Mouse (Mus musculus) CD4-positive, CD25-positive, alpha-beta regulatory T cell, adult 2 months (primary cell): ENCODE measurements around the gene Cdh4.
A peak's percentile ranks its signal among the peaks of the same experiment; 100 is the strongest.

Source experiments
- DNase-seq: peaks from one replicate; pipeline ENCODE4 v3.0.0-alpha.2; 2012; ENCODE audit warnings: low read depth, low spot score

Gene Cdh4

DNA sequence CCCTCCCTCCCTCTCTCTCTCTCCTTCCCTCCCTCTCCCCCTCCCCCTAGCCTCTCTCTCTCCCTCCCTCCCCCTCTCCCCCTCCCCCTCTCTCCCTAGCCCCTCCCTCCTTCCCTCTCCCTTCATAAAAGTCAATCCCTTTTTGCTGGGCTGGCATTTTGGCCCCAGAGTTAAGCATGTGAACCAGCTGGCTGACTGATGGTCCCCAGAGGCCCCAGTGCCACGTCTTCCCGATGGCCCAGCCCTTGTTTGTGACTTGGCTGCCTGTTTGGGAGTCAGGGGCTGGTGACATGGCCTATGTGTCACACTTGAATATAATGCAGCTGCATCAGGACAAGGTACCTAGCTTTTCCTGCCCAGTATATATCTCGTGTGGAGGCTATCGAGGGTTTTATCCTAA is 96.3 kb downstream of the Cdh4 start:
- DNase-seq, result no peak

DNA sequence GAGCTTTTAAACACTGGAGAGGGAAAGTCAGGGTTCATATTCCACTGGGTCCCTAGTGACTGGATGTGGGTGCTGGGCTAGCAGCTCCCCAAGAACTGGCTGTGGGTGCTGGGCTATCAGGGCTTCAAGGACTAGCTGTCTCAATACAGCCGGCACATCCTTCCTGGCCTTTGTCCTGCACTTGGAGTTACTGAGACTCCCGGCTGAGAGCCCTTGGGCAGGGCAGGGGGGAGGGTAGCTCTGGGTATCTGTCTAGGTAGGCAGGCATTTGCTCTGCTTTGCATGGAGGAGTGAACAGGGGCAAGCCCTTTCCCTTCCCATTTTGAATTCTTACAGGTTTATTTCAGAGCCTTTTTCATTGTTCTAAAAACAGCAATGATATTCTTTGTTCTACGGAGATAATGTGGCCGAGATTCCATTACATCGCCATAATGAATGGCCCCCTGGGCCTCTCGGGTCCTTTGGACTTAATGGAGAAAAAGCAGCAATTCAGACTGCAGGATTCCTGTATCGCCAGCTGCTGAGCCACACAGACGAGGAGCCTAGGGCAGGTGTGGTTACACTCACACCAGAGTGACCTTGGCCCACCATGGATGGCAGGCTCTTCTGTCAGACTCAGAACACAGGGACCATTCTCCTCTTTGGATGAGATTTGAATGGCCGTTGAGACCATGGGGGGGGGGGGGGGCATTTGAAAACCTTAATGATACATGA is 97.5 kb downstream of the Cdh4 start:
- DNase-seq, result no peak

DNA sequence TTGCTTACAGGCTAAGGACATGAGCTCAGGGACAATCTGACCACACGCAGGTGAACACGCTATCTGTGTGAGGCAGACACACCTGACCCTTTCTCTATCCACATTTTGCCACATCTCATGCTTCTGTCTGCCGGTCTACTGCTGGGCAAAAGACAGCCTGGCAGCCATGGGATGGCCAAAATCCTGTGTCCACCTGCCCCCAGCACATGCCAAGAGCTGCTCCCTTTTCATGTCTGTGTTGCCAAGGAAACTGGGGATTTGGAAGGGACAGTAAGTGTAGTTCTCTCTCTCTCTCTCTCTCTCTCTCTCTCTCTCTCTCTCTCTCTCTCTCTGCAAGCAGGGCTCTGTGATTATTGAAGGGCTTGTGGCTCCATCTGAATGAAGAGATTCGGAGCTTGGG is 98.9 kb downstream of the Cdh4 start:
- DNase-seq, result no peak

DNA sequence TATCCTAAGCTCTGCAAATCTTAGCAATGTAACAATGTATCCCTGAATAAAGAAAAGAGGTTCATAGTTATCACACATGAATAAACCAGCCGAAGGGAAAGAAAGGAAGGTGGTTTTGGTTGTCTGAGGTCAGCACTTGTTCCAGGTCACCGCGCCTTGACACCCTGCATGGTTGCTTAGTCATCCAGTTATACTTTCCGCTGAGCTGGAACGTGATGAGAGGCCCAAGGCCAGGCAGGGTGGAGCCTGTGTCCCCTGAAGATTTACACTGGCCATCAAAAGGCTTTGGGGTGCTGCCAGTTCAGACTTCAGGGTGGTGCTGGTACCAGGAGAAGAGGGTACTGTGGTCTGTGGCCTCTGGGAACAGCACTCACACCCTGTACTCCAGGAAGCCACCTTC is 105.4 kb downstream of the Cdh4 start:
- no peak for DNase-seq

GRCm38 (mm10) chr2:179555928-179556327 is 113.7 kb downstream of the Cdh4 start:
- DNase-seq, result no peak

- no peak for DNase-seq
Observed at GRCm38 (mm10) chr2:179562350-179562749, 120.1 kb downstream of the Cdh4 start.

DNA sequence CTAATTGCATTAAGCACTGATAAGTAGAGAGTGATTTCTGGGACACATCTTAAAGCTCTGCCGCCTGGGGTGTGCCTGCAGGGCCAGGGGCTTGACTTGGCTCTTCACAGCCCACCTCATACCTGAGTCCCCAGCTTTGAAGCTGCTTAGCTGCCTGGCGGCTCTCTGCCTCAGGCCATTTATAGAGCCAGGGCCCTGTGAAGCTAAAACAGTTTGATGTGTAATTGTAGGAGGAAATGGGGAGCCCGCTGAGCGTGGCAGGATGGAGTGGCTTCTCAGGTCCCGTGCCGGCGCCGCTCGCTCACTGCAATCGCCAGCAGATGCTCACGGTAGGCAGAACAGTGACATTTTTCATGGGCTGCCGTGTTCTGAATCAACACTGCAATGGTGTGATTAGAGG is 123.4 kb downstream of the Cdh4 start:
- DNase-seq, result no peak

DNA sequence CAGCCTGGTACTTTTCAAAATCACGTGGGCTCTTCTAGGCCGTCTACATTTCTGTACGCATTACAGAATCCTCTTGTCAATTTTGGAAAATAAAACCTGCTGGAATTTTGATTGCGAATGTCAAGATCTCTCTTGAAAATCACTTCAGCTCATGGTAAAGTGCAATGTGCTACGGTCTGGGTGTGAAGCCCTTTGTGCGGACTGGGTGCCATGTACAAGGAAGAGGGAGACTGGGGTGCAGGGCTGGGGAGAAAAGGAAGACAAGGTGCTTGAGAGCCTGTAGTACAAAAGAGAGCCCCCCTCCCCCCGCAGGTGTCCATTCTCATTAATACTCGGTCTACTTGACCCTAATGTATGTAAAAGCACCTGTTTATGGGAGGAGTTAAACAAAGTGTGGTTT is 125.7 kb downstream of the Cdh4 start:
- DNase-seq, result no peak

GRCm38 (mm10) chr2:179569171-179569570 is 126.9 kb downstream of the Cdh4 start:
- DNase-seq, result no peak

GRCm38 (mm10) chr2:179571175-179571769 is 129.0 kb downstream of the Cdh4 start:
- DNase-seq, result no peak

DNA sequence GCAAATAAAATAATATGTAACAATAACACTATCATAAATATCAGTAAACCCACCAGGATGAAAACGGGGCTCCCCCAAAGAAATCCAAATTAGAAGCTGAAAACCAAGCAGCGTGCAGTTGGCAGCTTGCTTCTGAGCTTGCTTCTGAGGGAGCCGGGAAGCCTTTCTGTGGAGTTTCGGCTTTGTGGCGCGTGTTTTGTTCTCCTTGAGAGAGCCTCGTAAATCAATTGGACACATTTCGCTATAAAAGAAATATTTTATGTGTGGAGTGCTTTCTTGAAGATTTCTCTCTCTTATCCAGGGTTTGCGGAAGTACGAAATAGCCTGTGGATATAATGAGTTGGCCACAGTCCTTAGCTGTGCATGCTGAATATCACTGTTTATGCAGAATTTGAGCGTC is 131.1 kb downstream of the Cdh4 start:
- DNase-seq, result no peak

GRCm38 (mm10) chr2:179573786-179574185 is 131.6 kb downstream of the Cdh4 start:
- DNase-seq, result no peak

DNA sequence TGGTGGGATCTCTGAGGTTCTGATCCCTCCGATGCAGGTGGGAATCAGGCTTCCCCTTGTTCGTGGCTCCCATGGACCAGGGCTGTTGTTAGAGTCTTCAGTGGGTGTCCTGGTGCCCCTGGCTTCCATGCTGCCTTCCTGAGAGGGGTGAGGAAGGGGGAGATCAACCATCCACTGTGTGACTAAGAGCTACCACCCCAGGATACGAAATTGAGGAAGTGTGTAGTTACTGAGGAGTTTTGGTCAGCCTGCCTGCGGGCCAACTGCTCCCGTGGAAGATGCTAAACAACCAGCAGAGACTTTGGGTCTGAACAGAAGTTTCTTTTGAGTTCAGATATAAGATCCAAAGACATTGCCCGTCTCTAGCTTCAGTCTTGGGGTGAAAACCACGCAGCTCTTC is 133.4 kb downstream of the Cdh4 start:
- DNase-seq, result no peak

DNA sequence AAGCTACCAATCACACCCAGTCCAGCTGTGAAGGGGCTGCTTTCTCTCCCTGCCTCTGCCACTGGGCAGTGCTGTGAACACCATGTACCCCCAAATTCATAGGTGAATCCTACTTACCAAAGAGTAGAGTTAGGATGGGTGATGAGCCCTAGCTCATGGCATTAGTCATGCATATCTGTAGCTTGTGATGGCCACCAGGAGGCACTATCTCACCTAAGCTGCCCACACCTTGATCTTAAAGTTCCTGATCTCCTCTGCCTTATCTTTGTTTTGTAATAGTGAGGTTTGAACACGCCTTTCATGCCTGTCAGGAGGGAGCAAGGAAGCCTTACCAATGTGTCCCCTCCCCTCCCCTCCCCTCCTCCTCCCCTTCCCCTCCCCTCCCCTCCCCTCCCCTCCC is 134.0 kb downstream of the Cdh4 start:
- peak; percentile 3 for DNase-seq

DNA sequence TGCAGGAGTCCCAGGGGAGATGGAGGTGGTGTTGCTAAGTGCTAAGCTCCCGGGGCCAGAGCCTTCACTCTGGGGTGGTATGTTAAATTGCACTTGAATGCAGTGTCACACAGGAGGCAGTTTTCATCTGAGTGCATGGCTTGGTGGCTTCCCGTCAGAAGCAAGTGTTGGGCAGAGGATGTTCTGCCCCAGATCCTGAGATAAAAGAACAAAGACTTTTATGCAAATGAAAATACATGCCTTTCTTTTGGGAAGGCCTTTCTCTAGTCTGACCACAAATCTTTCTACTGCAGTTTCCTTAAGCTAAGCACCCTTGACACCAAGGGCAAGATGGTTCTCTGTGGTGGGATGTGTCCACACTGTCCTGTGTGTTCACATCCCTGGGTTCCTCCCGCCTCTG is 136.1 kb downstream of the Cdh4 start:
- DNase-seq, result no peak

DNA sequence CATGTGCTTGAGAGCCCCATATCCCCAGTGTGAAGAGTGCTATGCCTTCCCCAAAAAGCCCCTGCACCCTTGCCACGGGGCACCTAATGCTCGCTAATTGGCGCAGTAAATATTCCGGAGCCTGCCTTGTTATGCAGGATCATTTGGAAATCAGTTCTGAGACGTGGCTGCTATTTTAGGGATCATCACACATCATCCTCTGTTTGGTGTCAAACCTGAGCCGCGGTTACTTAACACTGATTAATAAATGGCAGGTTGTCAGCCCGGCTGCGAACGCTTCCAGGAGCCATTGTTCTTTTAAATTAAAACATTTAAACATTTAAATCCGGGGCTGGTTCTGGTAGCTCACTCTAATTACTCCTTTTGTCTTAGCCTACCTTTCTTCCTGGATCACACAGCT is 136.6 kb downstream of the Cdh4 start:
- no peak for DNase-seq

DNA sequence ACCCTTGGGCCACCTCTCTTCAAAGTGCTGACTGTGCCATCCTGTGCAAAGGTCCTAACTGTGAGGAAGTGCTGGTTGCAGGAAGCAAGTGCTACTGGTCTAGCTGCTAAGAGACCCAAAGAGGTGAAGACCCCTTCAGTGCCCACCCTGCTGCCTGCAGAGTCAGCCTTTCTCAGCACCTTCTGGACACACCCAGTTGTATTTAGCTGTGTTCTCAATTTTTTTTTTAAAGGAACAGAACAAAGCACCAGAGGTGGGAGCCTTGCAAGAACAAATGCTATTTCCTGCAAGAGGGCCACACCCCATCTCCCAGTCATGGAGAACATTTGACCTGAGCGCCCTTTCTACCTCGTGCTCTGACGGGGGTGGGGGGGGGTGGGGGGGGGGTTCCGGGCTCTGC is 138.2 kb downstream of the Cdh4 start:
- no peak for DNase-seq

GRCm38 (mm10) chr2:179581058-179581457 is 138.8 kb downstream of the Cdh4 start:
- no peak for DNase-seq

GRCm38 (mm10) chr2:179582966-179583365 is 140.7 kb downstream of the Cdh4 start:
- no peak for DNase-seq

- no peak for DNase-seq
Observed at GRCm38 (mm10) chr2:179584672-179585071, 142.4 kb downstream of the Cdh4 start.

DNA sequence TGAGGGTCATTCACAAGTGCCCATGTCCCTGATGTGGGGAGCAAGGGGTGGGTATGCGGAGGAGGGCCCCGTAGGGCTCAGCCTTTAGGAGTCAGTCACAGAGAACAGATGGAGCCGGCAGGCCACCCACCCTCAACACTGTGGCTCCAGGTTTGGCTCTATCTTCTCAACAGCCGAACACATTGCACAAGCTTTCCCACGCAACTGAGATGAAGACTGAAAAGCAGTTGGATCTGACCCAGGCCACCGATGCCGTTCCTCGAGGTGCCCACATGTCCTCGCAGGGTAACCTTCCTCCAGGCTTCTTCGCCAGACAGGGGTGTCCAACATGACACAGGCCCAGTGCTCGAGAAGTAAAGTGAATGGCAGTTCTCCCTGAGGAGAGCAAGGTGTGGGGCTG is 144.2 kb downstream of the Cdh4 start:
- no peak for DNase-seq

GRCm38 (mm10) chr2:179587069-179587468 is 144.8 kb downstream of the Cdh4 start:
- DNase-seq, result no peak

DNA sequence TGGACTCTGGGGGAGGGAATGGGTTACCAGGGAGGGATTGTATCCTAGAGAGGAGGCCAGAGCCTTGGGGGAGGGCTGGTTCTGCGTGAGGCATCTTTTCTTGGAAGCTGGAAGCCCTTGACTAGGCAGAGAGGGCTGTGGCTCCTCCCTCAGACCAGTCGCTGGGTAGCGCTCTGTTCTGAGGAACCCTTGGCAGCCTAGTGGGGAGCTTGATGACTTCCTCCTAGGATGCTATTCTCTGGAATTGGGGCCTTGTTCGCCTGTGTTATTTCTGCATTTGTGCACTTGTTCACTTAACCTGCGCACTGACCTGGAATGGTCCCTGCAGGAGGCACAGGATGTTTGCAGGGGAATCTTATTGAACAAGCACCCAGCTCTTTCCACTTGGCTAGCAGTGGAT is 149.4 kb downstream of the Cdh4 start:
- no peak for DNase-seq

- DNase-seq, result no peak
Observed at GRCm38 (mm10) chr2:179595013-179595412, 152.8 kb downstream of the Cdh4 start.
